Mouse (Mus musculus) heart, embryonic 14.5 days (tissue): ENCODE data around the gene Tspan6. TPM values are rescaled to one million over a fixed set of nuclear protein-coding genes. Genes with fewer than 3 reads are reported as not detected.

ENCODE experiments used
- ATAC-seq: fragments of 200-750 bp; cut with Nextera tagmentation; 2 replicates; pipeline ENCODE4 v1.8.0; 2017; ENCODE audit warnings: low read depth, moderate TSS enrichment; ENCODE audit not compliant: insufficient number of reproducible peaks, insufficient read depth, low FRiP score
- H3K27ac ChIP-seq, 2 experiments: fragments of 200-500 bp in 1 of 2; fragments of 300-500 bp in 1 of 2; sonication (generic) in 1 of 2; replicated peaks in 1 of 2; 2 replicates each; pipeline ENCODE4 v1.5.1; 2012 to 2014; ENCODE audit warnings: low read depth in 2 of 2, low read length in 2 of 2, control low read depth in 1 of 2, mild to moderate bottlenecking in 1 of 2, mixed read lengths in 1 of 2; ENCODE audit not compliant: control insufficient read depth in 1 of 2, insufficient read depth in 1 of 2
- H3K27me3 ChIP-seq: fragments of 300-500 bp; sonication (generic); 2 replicates; pipeline ENCODE4 v1.6.1; 2014; ENCODE audit warnings: mild to moderate bottlenecking, low read length, control low read depth; ENCODE audit not compliant: control insufficient read depth, insufficient read depth
- H3K36me3 ChIP-seq: fragments of 300-500 bp; sonication (generic); 2 replicates; pipeline ENCODE4 v1.6.1; 2014; ENCODE audit warnings: mild to moderate bottlenecking, control low read depth, low read length, mixed read lengths; ENCODE audit not compliant: control insufficient read depth, insufficient read depth
- H3K4me1 ChIP-seq, 2 experiments: fragments of 200-500 bp in 1 of 2; fragments of 300-500 bp in 1 of 2; sonication (generic) in 1 of 2; 2 replicates each; pipeline ENCODE4 v1.6.1; 2012 to 2014; ENCODE audit warnings: low read length in 2 of 2, control low read depth in 1 of 2, mixed read lengths in 1 of 2; ENCODE audit not compliant: control insufficient read depth in 2 of 2, insufficient read depth in 2 of 2
- H3K4me2 ChIP-seq: fragments of 300-500 bp; sonication (generic); 2 replicates; pipeline ENCODE4 v1.6.1; 2014; ENCODE audit warnings: mild to moderate bottlenecking, low read length
- H3K4me3 ChIP-seq, 2 experiments: fragments of 200-500 bp in 1 of 2; fragments of 300-500 bp in 1 of 2; sonication (generic) in 1 of 2; 2 replicates each; pipeline ENCODE4 v1.5.1; 2012 to 2014; ENCODE audit warnings: low read length in 2 of 2, mild to moderate bottlenecking in 2 of 2, control low read depth in 1 of 2, low read depth in 1 of 2, moderate library complexity in 1 of 2; ENCODE audit not compliant: control insufficient read depth in 1 of 2, insufficient read depth in 1 of 2
- H3K9ac ChIP-seq: fragments of 300-500 bp; sonication (generic); 2 replicates; pipeline ENCODE4 v1.6.1; 2014; ENCODE audit warnings: mild to moderate bottlenecking, low read length
- H3K9me3 ChIP-seq: fragments of 300-500 bp; sonication (generic); 2 replicates; pipeline ENCODE4 v1.6.1; 2016; ENCODE audit warnings: low read length, control low read depth; ENCODE audit not compliant: control insufficient read depth
- WGBS: fragments of 180-500 bp; shearing (Covaris S2); extraction: QIAGEN DNeasy Blood & Tissue Kit; methylation state at CpG from one replicate; pipeline ENCODE4 v1.1.7; 2014; 5-methylcytosine and 5-hydroxymethylcytosine counted together
- polyA plus RNA-seq: library from polyadenylated mRNA; unstranded; fragments of >200 nt; fragmentation: Nextera tagmentation; extraction: Ambion mirVana; gene quantifications from 2 replicates; pipeline ENCODE4 v1.2.1, GENCODE M21; 2014

Gene Tspan6
- 123 TPM in 2 replicates for polyA plus RNA-seq

DNA sequence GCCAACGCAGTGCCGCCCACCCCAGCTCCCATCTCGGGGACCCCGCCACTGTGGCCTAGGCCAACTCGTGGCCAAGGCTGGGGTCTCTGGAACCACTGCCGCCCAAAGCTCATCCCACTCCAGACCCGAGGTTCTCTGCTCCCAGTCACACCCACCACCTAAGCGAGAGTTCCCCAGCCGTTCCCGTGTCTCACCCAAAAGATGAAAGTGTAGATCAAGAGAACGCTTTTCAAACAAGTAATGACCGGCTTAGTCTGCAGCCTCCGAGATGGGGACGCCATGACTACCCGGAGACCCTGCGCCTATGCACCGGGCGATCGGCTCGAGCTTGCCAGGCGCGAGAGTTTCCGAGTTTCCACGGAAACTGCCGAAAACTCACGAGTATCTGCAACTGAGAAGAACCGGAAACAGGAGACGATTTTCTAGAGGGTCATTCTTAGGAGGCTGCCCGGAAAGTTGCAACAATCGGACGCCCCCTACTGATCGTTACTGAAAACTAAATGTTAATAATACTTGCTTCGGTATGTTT lies at the start of gene Tspan6:
TSS of gene Tspan6 (minus strand) at position 416 of the 529 bp plus-strand sequence.
- H3K27me3 ChIP-seq, result no peaks in the 10 kb centered on the region
- ATAC-seq, result peak; percentile 66
- peak within 1 kb of the TSS; percentile 65 for H3K4me2 ChIP-seq
- 29% methylated on average over 33 of the region's 33 CpGs for WGBS
- no peaks in the 10 kb centered on the region for H3K9me3 ChIP-seq
- H3K27ac ChIP-seq, result peak within 1 kb of the TSS; percentile 2 to 58; a peak in 3 of 4 replicates
- peaks cover 16% of the 10 kb centered on the region for H3K36me3 ChIP-seq
- H3K4me1 ChIP-seq, result no peaks in the 10 kb centered on the region
- H3K4me3 ChIP-seq, result peak within 1 kb of the TSS; percentile 59 to 81
- peak within 1 kb of the TSS; percentile 77 for H3K9ac ChIP-seq

- H3K27ac ChIP-seq, result no peak overlapping the region
- no peak; the same call in 1 of the 2 replicates for ATAC-seq
Measured at GRCm38 (mm10) chrX:133947427-133947826, 49.2 kb upstream of the Tspan6 start.

GRCm38 (mm10) chrX:133939561-133939960 lies 41.3 kb upstream of the Tspan6 start:
- 33% methylated on average over 1 of the region's 1 CpGs for WGBS
- H3K27me3 ChIP-seq, result no peaks in the 10 kb centered on the region
- no peak overlapping the region for H3K4me2 ChIP-seq
- no peak overlapping the region for H3K4me3 ChIP-seq
- H3K27ac ChIP-seq, result no peak overlapping the region; a peak in 1 of 4 replicates
- H3K9me3 ChIP-seq, result no peaks in the 10 kb centered on the region
- no peaks in the 10 kb centered on the region for H3K36me3 ChIP-seq
- no peak overlapping the region for H3K9ac ChIP-seq
- ATAC-seq, result no peak
- no peaks in the 10 kb centered on the region; a peak in 1 of 4 replicates for H3K4me1 ChIP-seq

More at GRCm38 (mm10) chrX:133947427-133947826, 49.2 kb upstream of the Tspan6 start:
- H3K27me3 ChIP-seq, result no peaks in the 10 kb centered on the region
- H3K9ac ChIP-seq, result no peak overlapping the region
- H3K9me3 ChIP-seq, result no peaks in the 10 kb centered on the region
- no peak overlapping the region for H3K4me3 ChIP-seq
- WGBS, result 31% methylated on average over 3 of the region's 3 CpGs
- H3K4me1 ChIP-seq, result no peaks in the 10 kb centered on the region
- H3K4me2 ChIP-seq, result no peak overlapping the region
- H3K36me3 ChIP-seq, result no peaks in the 10 kb centered on the region

DNA sequence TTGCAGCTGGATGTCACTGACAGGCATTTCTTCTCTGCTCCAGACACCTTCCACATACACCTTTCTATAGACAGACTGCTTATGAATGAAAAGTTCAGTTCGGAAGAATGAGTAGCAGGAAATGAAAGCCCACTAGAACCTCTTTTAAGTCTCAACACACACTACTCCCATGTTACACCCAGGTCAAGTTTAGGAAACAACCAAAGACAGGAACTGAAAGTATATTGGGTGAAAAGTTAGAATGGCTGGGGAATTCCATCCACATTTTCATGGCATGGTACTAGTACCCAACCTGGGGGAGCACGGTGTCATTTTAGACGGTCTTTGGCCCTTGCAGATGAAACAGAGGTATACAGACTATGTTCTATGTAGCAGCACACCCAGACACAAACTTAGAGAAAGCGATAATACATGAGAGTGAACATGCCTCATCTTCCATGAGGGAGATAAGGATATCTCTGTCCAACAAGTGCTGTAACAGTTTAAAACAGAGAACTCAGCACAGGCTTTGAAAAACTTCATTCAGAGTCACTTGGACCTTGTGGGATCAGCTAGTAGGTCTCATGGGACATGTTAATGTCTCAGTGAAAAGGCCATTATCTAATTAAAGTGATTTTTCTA lies 38.5 kb upstream of the Tspan6 start:
- Histone ChIP-seq H3K27me3 (no peaks in the 10 kb centered on the region), H3K4me1 (peaks cover 0 to 2% of the 10 kb centered on the region in 2 experiments; a peak in 1 of 4 replicates), H3K9me3 (no peaks in the 10 kb centered on the region), H3K27ac (no peak overlapping the region), H3K4me3 (no peak overlapping the region), H3K9ac (no peak overlapping the region), H3K36me3 (no peaks in the 10 kb centered on the region), H3K4me2 (no peak overlapping the region)
- 66% methylated on average over 4 of the region's 4 CpGs for WGBS
- ATAC-seq, result no peak

GRCm38 (mm10) chrX:133931302-133932013 lies 33.2 kb upstream of the Tspan6 start:
- no peak for ATAC-seq
- no peak overlapping the region for H3K4me2 ChIP-seq
- no peaks in the 10 kb centered on the region for H3K27me3 ChIP-seq
- H3K4me1 ChIP-seq, result peaks cover 0 to 2% of the 10 kb centered on the region in 2 experiments; a peak in 1 of 4 replicates
- no peaks in the 10 kb centered on the region for H3K9me3 ChIP-seq
- no peak overlapping the region for H3K27ac ChIP-seq
- H3K4me3 ChIP-seq, result no peak overlapping the region
- 56% methylated on average over 12 of the region's 12 CpGs for WGBS
- H3K36me3 ChIP-seq, result no peaks in the 10 kb centered on the region
- H3K9ac ChIP-seq, result no peak overlapping the region

DNA sequence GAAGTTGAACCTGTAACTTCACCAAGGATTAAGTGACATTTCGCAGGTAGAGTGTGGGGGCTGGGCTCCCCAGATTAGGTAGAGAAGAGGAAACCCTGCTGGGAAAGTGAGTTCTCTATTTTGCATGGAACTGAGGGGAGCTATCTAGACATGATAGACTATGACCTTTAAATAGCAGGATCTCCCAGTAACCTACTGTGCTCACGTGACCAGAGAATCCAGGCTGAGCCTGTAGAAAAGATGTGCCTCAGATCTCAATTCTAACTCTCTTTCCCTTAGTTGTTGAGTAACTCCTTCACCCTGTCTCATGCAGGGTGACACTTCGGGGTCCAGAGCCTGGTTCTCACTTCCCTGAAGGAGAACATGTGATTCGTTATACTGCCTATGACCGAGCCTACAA lies 28.5 kb upstream of the Tspan6 start:
- 72% methylated on average over 5 of the region's 5 CpGs for WGBS
- no peak overlapping the region for H3K4me2 ChIP-seq
- no peaks in the 10 kb centered on the region for H3K4me1 ChIP-seq

GRCm38 (mm10) chrX:133921187-133921586 lies 23.0 kb upstream of the Tspan6 start:
- no peaks in the 10 kb centered on the region for H3K36me3 ChIP-seq
- no peak for ATAC-seq
- H3K4me2 ChIP-seq, result no peak overlapping the region
- no peak overlapping the region for H3K4me3 ChIP-seq
- H3K9me3 ChIP-seq, result no peaks in the 10 kb centered on the region
- H3K9ac ChIP-seq, result no peak overlapping the region
- H3K27ac ChIP-seq, result no peak overlapping the region
- no peaks in the 10 kb centered on the region for H3K4me1 ChIP-seq
- 65% methylated on average over 4 of the region's 4 CpGs for WGBS
- H3K27me3 ChIP-seq, result no peaks in the 10 kb centered on the region

More for the DNA sequence above, 28.5 kb upstream of the Tspan6 start:
- Histone ChIP-seq H3K4me3 (no peak overlapping the region), H3K36me3 (no peaks in the 10 kb centered on the region), H3K27me3 (no peaks in the 10 kb centered on the region), H3K9me3 (no peaks in the 10 kb centered on the region), H3K27ac (no peak overlapping the region), H3K9ac (no peak overlapping the region)
- ATAC-seq, result no peak
